Mouse (Mus musculus): Measurements from ENCODE around the gene Masp1.

DNA sequence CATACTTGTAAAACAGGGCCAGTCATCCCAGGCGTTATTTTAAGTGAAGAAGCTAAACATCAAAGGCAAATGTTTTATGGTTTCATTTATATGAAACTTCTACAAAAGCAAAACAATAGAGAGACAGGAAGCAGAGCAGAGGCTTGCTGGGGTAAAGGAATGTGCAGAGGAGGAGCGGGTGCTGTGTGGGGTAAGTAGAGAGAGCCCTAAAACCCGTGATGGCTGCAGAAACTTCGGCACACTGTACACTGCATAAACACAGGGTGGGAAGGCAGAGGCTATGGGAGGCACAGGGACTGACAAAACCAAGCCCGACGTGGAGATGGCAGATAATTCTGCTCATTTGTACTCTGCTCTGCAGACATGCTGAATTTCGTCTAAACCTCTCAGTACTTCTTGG is 23.7 kb upstream of the Masp1 start:
- no peak for TF ChIP-seq CTCF (IDR thresholded peaks at IDR 0.05; ENCODE audit: low read depth, low read length)
- no peak for TF ChIP-seq POLR2A (IDR thresholded peaks at IDR 0.05; ENCODE audit: extremely low read depth, insufficient read depth, low read length)

Measured in liver, adult 2 months (tissue).